Mouse (Mus musculus): ENCODE results near the gene 9430015G10Rik. TPM values are rescaled to one million over a fixed set of nuclear protein-coding genes. Genes with fewer than 3 reads are reported as not detected.
A peak's percentile ranks its signal among the peaks of the same experiment; 100 is the strongest.

9430015G10Rik gene
- polyA plus RNA-seq, 1 experiment from 2014 or later: 3.9 TPM

- no peaks in the 10 kb centered on the region for H3K27me3 ChIP-seq (ENCODE audit: insufficient read depth, low read length)
- H3K36me3 ChIP-seq (replicated peaks; ENCODE audit: insufficient read depth, low read length): no peaks in the 10 kb centered on the region
- H3K4me2 ChIP-seq (ENCODE audit: low read depth, low read length): no peak overlapping the region
- H3K27ac ChIP-seq (ENCODE audit: low read depth): peak overlapping the region; percentile 44; the same call in 1 of the 2 replicates
- H3K4me1 ChIP-seq (ENCODE audit: insufficient read depth): 0 out of 2 replicates have a peak, but pooled peaks cover 3% of the 10 kb centered on the region
- H3K9me3 ChIP-seq (ENCODE audit: low read length): no peaks in the 10 kb centered on the region
- ATAC-seq: no peak
- TF ChIP-seq CTCF (IDR thresholded peaks at IDR 0.05; ENCODE audit: low read depth): no peak
- no peak overlapping the region for H3K4me3 ChIP-seq (ENCODE audit: low read depth, low read length)
- no peak overlapping the region for H3K9ac ChIP-seq (replicated peaks)
- DNase-seq: no peak
- 93% methylated on average over 8 of the region's 8 CpGs for WGBS (ENCODE audit: insufficient replicate concordance)
These were observed 40.1 kb upstream of the 9430015G10Rik start for GRCm38 (mm10) chr4:156069701-156070100.

GRCm38 (mm10) chr4:156070276-156070675, 39.5 kb upstream of the 9430015G10Rik start:
- TF ChIP-seq EP300 (IDR thresholded peaks at IDR 0.05; ENCODE audit: low read depth): no peak
- WGBS (ENCODE audit: insufficient replicate concordance): 43% methylated on average over 6 of the region's 6 CpGs
- Histone ChIP-seq H3K4me3 (ENCODE audit: low read depth, low read length) (no peak overlapping the region), H3K4me2 (ENCODE audit: low read depth, low read length) (0 out of 2 replicates have a peak overlapping the region, but pooled peaks have one; percentile 7), H3K27me3 (ENCODE audit: insufficient read depth, low read length) (no peaks in the 10 kb centered on the region), H3K9me3 (ENCODE audit: low read length) (no peaks in the 10 kb centered on the region), H3K36me3 (replicated peaks; ENCODE audit: insufficient read depth, low read length) (no peaks in the 10 kb centered on the region), H3K4me1 (ENCODE audit: insufficient read depth) (0 out of 2 replicates have a peak, but pooled peaks cover 3% of the 10 kb centered on the region), H3K9ac (replicated peaks) (no peak overlapping the region), H3K27ac (ENCODE audit: low read depth) (peak overlapping the region; percentile 76)
- DNase-seq (peak; percentile 50), ATAC-seq (peak; percentile 72)

GRCm38 (mm10) chr4:156070716-156071115, 39.1 kb upstream of the 9430015G10Rik start:
- ATAC-seq: peak; percentile 28; the same call in 1 of the 2 replicates

GRCm38 (mm10) chr4:156076911-156077382, 32.8 kb upstream of the 9430015G10Rik start:
- no peaks in the 10 kb centered on the region for H3K36me3 ChIP-seq (replicated peaks; ENCODE audit: insufficient read depth, low read length)
- peaks cover 22% of the 10 kb centered on the region for H3K4me1 ChIP-seq (ENCODE audit: insufficient read depth)
- WGBS (ENCODE audit: insufficient replicate concordance): 6% methylated on average over 7 of the region's 8 CpGs
- DNase-seq (no peak), ATAC-seq (peak; percentile 22)
- no peaks in the 10 kb centered on the region for H3K9me3 ChIP-seq (ENCODE audit: low read length)
- H3K27ac ChIP-seq (ENCODE audit: low read depth): peak overlapping the region; percentile 57
- H3K9ac ChIP-seq (replicated peaks): peak overlapping the region; percentile 52
- H3K4me3 ChIP-seq (ENCODE audit: low read depth, low read length): peak overlapping the region; percentile 50
- TF ChIP-seq CTCF (IDR thresholded peaks at IDR 0.05; ENCODE audit: low read depth): peak; percentile 42
- no peak for TF ChIP-seq EP300 (IDR thresholded peaks at IDR 0.05; ENCODE audit: low read depth)
- H3K4me2 ChIP-seq (ENCODE audit: low read depth, low read length): peak overlapping the region; percentile 86
- H3K27me3 ChIP-seq (ENCODE audit: insufficient read depth, low read length): no peaks in the 10 kb centered on the region

More at GRCm38 (mm10) chr4:156070716-156071115, 39.1 kb upstream of the 9430015G10Rik start:
- DNase-seq: no peak
- H3K27ac ChIP-seq (ENCODE audit: low read depth): peak overlapping the region; percentile 76
- 0 out of 2 replicates have a peak, but pooled peaks cover 3% of the 10 kb centered on the region for H3K4me1 ChIP-seq (ENCODE audit: insufficient read depth)
- no peaks in the 10 kb centered on the region for H3K36me3 ChIP-seq (replicated peaks; ENCODE audit: insufficient read depth, low read length)
- TF ChIP-seq EP300 (IDR thresholded peaks at IDR 0.05; ENCODE audit: low read depth) (no peak), CTCF (IDR thresholded peaks at IDR 0.05; ENCODE audit: low read depth) (no peak)
- H3K4me2 ChIP-seq (ENCODE audit: low read depth, low read length): no peak overlapping the region
- H3K9ac ChIP-seq (replicated peaks): no peak overlapping the region
- 77% methylated on average over 2 of the region's 2 CpGs for WGBS (ENCODE audit: insufficient replicate concordance)
- no peaks in the 10 kb centered on the region for H3K9me3 ChIP-seq (ENCODE audit: low read length)
- H3K27me3 ChIP-seq (ENCODE audit: insufficient read depth, low read length): no peaks in the 10 kb centered on the region
- no peak overlapping the region for H3K4me3 ChIP-seq (ENCODE audit: low read depth, low read length)

GRCm38 (mm10) chr4:156077499-156078301, 32.1 kb upstream of the 9430015G10Rik start:
- Histone ChIP-seq H3K4me2 (ENCODE audit: low read depth, low read length) (peak overlapping the region; percentile 86), H3K9me3 (ENCODE audit: low read length) (no peaks in the 10 kb centered on the region), H3K4me1 (ENCODE audit: insufficient read depth) (peaks cover 28% of the 10 kb centered on the region), H3K36me3 (replicated peaks; ENCODE audit: insufficient read depth, low read length) (no peaks in the 10 kb centered on the region), H3K4me3 (ENCODE audit: low read depth, low read length) (peak overlapping the region; percentile 50), H3K27me3 (ENCODE audit: insufficient read depth, low read length) (no peaks in the 10 kb centered on the region), H3K9ac (replicated peaks) (peak overlapping the region; percentile 52), H3K27ac (ENCODE audit: low read depth) (peak overlapping the region; percentile 57; the same call in 1 of the 2 replicates)
- under 1% methylated on average over 54 of the region's 58 CpGs for WGBS (ENCODE audit: insufficient replicate concordance)
- TF ChIP-seq EP300 (IDR thresholded peaks at IDR 0.05; ENCODE audit: low read depth): no peak
- TF ChIP-seq CTCF (IDR thresholded peaks at IDR 0.05; ENCODE audit: low read depth): peak; percentile 39
- DNase-seq (peak; percentile 70), ATAC-seq (peak; percentile 79)

- WGBS (ENCODE audit: insufficient replicate concordance): 38% methylated on average over 4 of the region's 4 CpGs
- Histone ChIP-seq H3K9me3 (ENCODE audit: low read length) (no peaks in the 10 kb centered on the region), H3K27me3 (ENCODE audit: insufficient read depth, low read length) (no peaks in the 10 kb centered on the region), H3K9ac (replicated peaks) (no peak overlapping the region), H3K4me2 (ENCODE audit: low read depth, low read length) (peak overlapping the region; percentile 45; the same call in 1 of the 2 replicates), H3K27ac (ENCODE audit: low read depth) (0 out of 2 replicates have a peak overlapping the region, but pooled peaks have one; percentile 2), H3K36me3 (replicated peaks; ENCODE audit: insufficient read depth, low read length) (no peaks in the 10 kb centered on the region), H3K4me1 (ENCODE audit: insufficient read depth) (peaks cover 30% of the 10 kb centered on the region), H3K4me3 (ENCODE audit: low read depth, low read length) (no peak overlapping the region)
- no peak for ATAC-seq
- TF ChIP-seq CTCF (IDR thresholded peaks at IDR 0.05; ENCODE audit: low read depth) (no peak), EP300 (IDR thresholded peaks at IDR 0.05; ENCODE audit: low read depth) (no peak)
- DNase-seq: no peak
These were observed 27.1 kb upstream of the 9430015G10Rik start for GRCm38 (mm10) chr4:156082621-156083234.
